Mouse (Mus musculus) retina, postnatal 7 days (tissue): ENCODE data around the gene Olfr372.
"Not testable (repeated sequence)": the region's sequence is repeated elsewhere in the genome, so short reads cannot be mapped to it uniquely, and the experiment has no call there.

Experiments used
- DNase-seq: peaks from one replicate; pipeline ENCODE4 v3.0.0-alpha.2; 2012; ENCODE audit warnings: low read depth, low spot score

Gene Olfr372

GRCm38 (mm10) chr8:72099377-72100103 is 58.5 kb downstream of the Olfr372 start:
- not testable (repeated sequence) for DNase-seq

DNA sequence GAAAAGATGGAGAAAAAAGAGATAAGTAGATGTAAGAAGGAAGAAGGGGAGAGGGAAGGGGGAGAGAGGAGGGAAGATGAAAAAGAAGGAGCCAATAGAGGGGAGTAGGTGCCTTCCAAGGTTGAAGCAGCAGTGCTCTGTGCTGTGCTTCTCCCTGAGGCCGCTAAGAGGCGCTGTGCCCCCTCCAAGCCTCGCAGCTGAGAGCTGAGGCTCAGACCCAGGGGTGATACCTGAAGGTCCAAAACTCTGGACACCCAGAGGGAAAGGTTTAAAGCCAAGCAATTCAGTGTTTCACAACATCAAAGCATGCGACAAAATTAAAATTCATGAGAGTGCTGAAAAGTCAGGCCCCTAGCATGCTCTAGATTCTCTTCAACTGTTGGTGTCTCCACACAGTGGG is 64.1 kb downstream of the Olfr372 start:
- no peak for DNase-seq

- DNase-seq, result no peak
Measured at GRCm38 (mm10) chr8:72106740-72107139, 65.7 kb downstream of the Olfr372 start, which contains the start of gene Olfr374. Gene Olfr374 (plus strand): TSS chr8:72107040.
